Mouse (Mus musculus) liver, postnatal 0 days (tissue): ENCODE results near the gene Clip2. TPM values are rescaled to one million over a fixed set of nuclear protein-coding genes. Genes with fewer than 3 reads are reported as not detected.

ENCODE experiments used
- ATAC-seq: fragments of 200-750 bp; cut with Nextera tagmentation; 2 replicates; pipeline ENCODE4 v1.8.0; 2017; ENCODE audit warnings: mild to moderate bottlenecking, moderate library complexity
- DNase-seq: peaks from one replicate; pipeline ENCODE4 v3.0.0-alpha.2; 2016
- H3K27ac ChIP-seq: fragments of 300-500 bp; sonication (generic); 2 replicates; pipeline ENCODE4 v1.5.1; 2014; ENCODE audit warnings: antibody characterized with exemption, moderate library complexity, mild to moderate bottlenecking, low read depth
- H3K27me3 ChIP-seq: fragments of 300-500 bp; sonication (generic); 2 replicates; pipeline ENCODE4 v1.6.1; 2014; ENCODE audit warnings: low read length, control low read depth, mixed read lengths; ENCODE audit not compliant: insufficient read depth
- H3K36me3 ChIP-seq: fragments of 300-500 bp; sonication (generic); replicated peaks from 2 replicates; pipeline ENCODE4 v1.6.1; 2014; ENCODE audit warnings: mild to moderate bottlenecking, control low read depth, low read length, moderate library complexity, mixed read lengths; ENCODE audit not compliant: insufficient read depth
- H3K4me1 ChIP-seq: fragments of 300-500 bp; sonication (generic); 2 replicates; pipeline ENCODE4 v1.6.1; 2014; ENCODE audit warnings: antibody characterized with exemption, mild to moderate bottlenecking, control low read depth; ENCODE audit not compliant: insufficient read depth
- H3K4me2 ChIP-seq: fragments of 300-500 bp; sonication (generic); 2 replicates; pipeline ENCODE4 v1.6.1; 2014; ENCODE audit warnings: low read depth, mild to moderate bottlenecking, low read length, moderate library complexity, mixed read lengths
- H3K4me3 ChIP-seq: fragments of 300-500 bp; sonication (generic); 2 replicates; pipeline ENCODE4 v1.5.1; 2014; ENCODE audit warnings: low read depth, low read length
- H3K9ac ChIP-seq: fragments of 300-500 bp; sonication (generic); replicated peaks from 2 replicates; pipeline ENCODE4 v1.6.1; 2014; ENCODE audit warnings: mild to moderate bottlenecking, moderate library complexity
- H3K9me3 ChIP-seq: fragments of 300-500 bp; sonication (generic); 2 replicates; pipeline ENCODE4 v1.6.1; 2016; ENCODE audit warnings: mild to moderate bottlenecking, control low read depth, low read length, mixed read lengths
- CTCF ChIP-seq: sonication (generic); IDR thresholded peaks from 2 replicates; pipeline ENCODE4 v1.5.1; 2016; ENCODE audit warnings: antibody characterized with exemption, low read depth
- EP300 ChIP-seq: IDR thresholded peaks from 2 replicates; pipeline ENCODE4 v1.6.1; 2016; ENCODE audit warnings: antibody characterized with exemption, low read depth, mild to moderate bottlenecking
- WGBS: fragments of 180-500 bp; shearing (Covaris S2); extraction: QIAGEN DNeasy Blood & Tissue Kit; methylation state at CpG from one replicate; pipeline ENCODE4 v1.1.7; 2014; ENCODE audit not compliant: insufficient replicate concordance; 5-methylcytosine and 5-hydroxymethylcytosine counted together
- polyA plus RNA-seq: library from polyadenylated mRNA; unstranded; fragments of >200 nt; fragmentation: Nextera tagmentation; extraction: Ambion mirVana; gene quantifications from 2 replicates; pipeline ENCODE4 v1.2.1, GENCODE M21; 2015

Gene Clip2
- polyA plus RNA-seq, 1 experiment from 2014 or later = 0.29 TPM

- DNase-seq (no peak), ATAC-seq (no peak)
- H3K27me3 ChIP-seq = no peaks in the 10 kb centered on the region
- H3K9ac ChIP-seq = no peak overlapping the region
- H3K36me3 ChIP-seq = peaks cover 3% of the 10 kb centered on the region; the same call in 1 of the 2 replicates
- WGBS = 91% methylated on average over 2 of the region's 2 CpGs
- H3K4me1 ChIP-seq = peaks cover 5% of the 10 kb centered on the region; the same call in 1 of the 2 replicates
- no peak overlapping the region for H3K4me3 ChIP-seq
- no peak overlapping the region for H3K4me2 ChIP-seq
- no peak overlapping the region for H3K27ac ChIP-seq
- no peaks in the 10 kb centered on the region for H3K9me3 ChIP-seq
- TF ChIP-seq EP300 (no peak), CTCF (no peak)
Measured at GRCm38 (mm10) chr5:134491206-134491605, 61.0 kb downstream of the Clip2 start.

GRCm38 (mm10) chr5:134490465-134490864 lies 61.8 kb downstream of the Clip2 start:
- 77% methylated on average over 12 of the region's 12 CpGs for WGBS
- Histone ChIP-seq H3K27me3 (no peaks in the 10 kb centered on the region), H3K4me3 (no peak overlapping the region), H3K9me3 (no peaks in the 10 kb centered on the region), H3K27ac (no peak overlapping the region), H3K36me3 (peaks cover 3% of the 10 kb centered on the region; the same call in 1 of the 2 replicates), H3K9ac (no peak overlapping the region), H3K4me1 (peaks cover 5% of the 10 kb centered on the region; the same call in 1 of the 2 replicates), H3K4me2 (no peak overlapping the region)
- ATAC-seq = no peak
- DNase-seq = peak; percentile 67
- TF ChIP-seq EP300 (no peak), CTCF (peak; percentile 71)

GRCm38 (mm10) chr5:134489583-134489982 lies 62.7 kb downstream of the Clip2 start:
- H3K9ac ChIP-seq = no peak overlapping the region
- TF ChIP-seq CTCF (peak; percentile 66), EP300 (no peak)
- peaks cover 3% of the 10 kb centered on the region; the same call in 1 of the 2 replicates for H3K36me3 ChIP-seq
- DNase-seq (peak; percentile 62), ATAC-seq (no peak)
- H3K9me3 ChIP-seq = no peaks in the 10 kb centered on the region
- H3K4me3 ChIP-seq = no peak overlapping the region
- no peaks in the 10 kb centered on the region for H3K27me3 ChIP-seq
- H3K4me1 ChIP-seq = peaks cover 5% of the 10 kb centered on the region; the same call in 1 of the 2 replicates
- 22% methylated on average over 9 of the region's 9 CpGs for WGBS
- H3K4me2 ChIP-seq = peak overlapping the region; percentile 4; the same call in 1 of the 2 replicates
- no peak overlapping the region for H3K27ac ChIP-seq

- no peaks in the 10 kb centered on the region for H3K27me3 ChIP-seq
- H3K36me3 ChIP-seq = peaks cover 3% of the 10 kb centered on the region; the same call in 1 of the 2 replicates
- no peaks in the 10 kb centered on the region for H3K9me3 ChIP-seq
- TF ChIP-seq CTCF (no peak), EP300 (no peak)
- no peak for DNase-seq
- WGBS = 89% methylated on average over 4 of the region's 4 CpGs
- no peaks in the 10 kb centered on the region; the same call in 1 of the 2 replicates for H3K4me1 ChIP-seq
- no peak overlapping the region for H3K4me3 ChIP-seq
- H3K4me2 ChIP-seq = no peak overlapping the region
- no peak overlapping the region for H3K9ac ChIP-seq
- no peak overlapping the region for H3K27ac ChIP-seq
- ATAC-seq = no peak
Measured at GRCm38 (mm10) chr5:134488596-134488995, 63.6 kb downstream of the Clip2 start.

- no peak for ATAC-seq
- Histone ChIP-seq H3K36me3 (peaks cover 3% of the 10 kb centered on the region; the same call in 1 of the 2 replicates), H3K27me3 (no peaks in the 10 kb centered on the region), H3K4me1 (no peaks in the 10 kb centered on the region), H3K9me3 (no peaks in the 10 kb centered on the region), H3K4me2 (no peak overlapping the region), H3K9ac (no peak overlapping the region), H3K4me3 (no peak overlapping the region), H3K27ac (no peak overlapping the region)
- DNase-seq = no peak
- TF ChIP-seq CTCF (no peak), EP300 (no peak)
- WGBS = 79% methylated on average over 10 of the region's 10 CpGs
Measured at GRCm38 (mm10) chr5:134488042-134488441, 64.2 kb downstream of the Clip2 start.

- peak; percentile 64 for ATAC-seq
- Histone ChIP-seq H3K27ac (no peak overlapping the region), H3K9ac (no peak overlapping the region), H3K4me1 (no peaks in the 10 kb centered on the region), H3K27me3 (no peaks in the 10 kb centered on the region), H3K4me3 (no peak overlapping the region), H3K9me3 (no peaks in the 10 kb centered on the region), H3K4me2 (no peak overlapping the region), H3K36me3 (peaks cover 3% of the 10 kb centered on the region; the same call in 1 of the 2 replicates)
- TF ChIP-seq CTCF = peak; percentile 97
- no peak for TF ChIP-seq EP300
- DNase-seq = peak; percentile 86
- WGBS = 55% methylated on average over 13 of the region's 13 CpGs
Measured at GRCm38 (mm10) chr5:134485900-134486665, 66.2 kb downstream of the Clip2 start.
